Mouse (Mus musculus) ES-Bruce4 (cell line): ENCODE measurements around the gene Myh7b.

Experiments
- CTCF ChIP-seq: IDR thresholded peaks from one replicate; pipeline ENCODE4 v1.8.1; 2011; ENCODE audit warnings: low read depth, low read length
- POLR2A ChIP-seq: IDR thresholded peaks from one replicate; pipeline ENCODE4 v1.8.1; 2011; ENCODE audit warnings: low read length; ENCODE audit not compliant: insufficient read depth

DNA sequence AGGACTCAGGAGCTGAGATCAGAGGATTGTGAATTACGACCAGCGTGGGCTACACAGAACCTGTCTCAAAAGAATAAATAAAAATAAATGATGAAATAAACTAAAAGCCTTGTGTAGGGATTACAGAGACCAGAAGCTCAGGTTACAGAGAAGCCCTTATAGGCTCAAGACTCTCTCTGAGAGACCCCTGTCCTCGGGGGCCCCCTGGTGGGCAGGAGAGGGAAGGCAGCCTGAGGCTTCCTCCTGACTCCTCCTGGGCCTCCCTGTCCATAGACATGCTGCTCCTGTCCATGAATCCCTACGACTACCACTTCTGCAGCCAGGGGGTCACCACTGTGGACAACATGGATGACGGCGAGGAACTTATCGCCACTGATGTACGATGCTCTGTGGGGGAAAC lies 8.8 kb downstream of the Myh7b start:
- no peak for TF ChIP-seq POLR2A
- peak; percentile 74 for TF ChIP-seq CTCF
